ENCODE assay signal across 21 mouse cellular contexts in the genomic region with DNA sequence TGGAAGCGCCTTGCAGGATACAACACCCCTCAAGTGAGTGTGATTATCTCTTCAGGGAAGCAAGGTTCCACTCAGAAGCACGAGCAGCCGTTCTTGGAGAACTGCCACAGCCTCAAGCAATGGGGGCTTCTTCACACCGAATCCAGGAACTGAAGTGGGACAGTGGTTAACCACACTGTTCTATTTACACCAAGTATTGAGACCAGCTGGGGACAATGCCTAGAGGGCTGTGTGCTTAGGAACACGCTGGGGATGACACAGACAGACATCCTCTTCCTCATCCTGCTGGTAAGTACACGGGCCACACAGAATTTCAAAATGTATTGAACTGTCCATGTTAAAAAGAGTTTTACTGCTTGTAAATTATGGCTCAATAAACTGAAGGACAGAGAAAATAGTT.
"Had no signal": no experiment of that assay in that cellular context is flagged by ENCODE, and none has a peak within 500 bp of the region (broad histone marks: within the 10 kb centered on the region; RNA-seq: fewer than 3 reads in every experiment).

No protein-coding gene starts in this region.

- DNase-seq: kidney, adult 18-20 months; kidney, adult 9 months; kidney, postnatal 14 days; left cerebral cortex, postnatal 4 days; liver, postnatal 0 days; lung, embryonic 14.5 days; retina, postnatal 1 day; thymus, postnatal 36 days had no signal

- ATAC-seq: intestine, embryonic 16.5 days; liver, postnatal 0 days; lung, postnatal 0 days; midbrain, embryonic 13.5 days; midbrain, embryonic 16.5 days had no signal

- H3K27me3 ChIP-seq: limb, embryonic 12.5 days; limb, embryonic 15.5 days; midbrain, embryonic 13.5 days; neural tube, embryonic 13.5 days had no signal

- H3K4me3 ChIP-seq: left cerebral cortex, adult 2 months; limb, embryonic 12.5 days; limb, embryonic 15.5 days; midbrain, embryonic 10.5 days; midbrain, embryonic 13.5 days; myocyte; neural tube, embryonic 13.5 days had no signal

- H3K9me3 ChIP-seq: limb, embryonic 15.5 days; midbrain, embryonic 10.5 days; midbrain, embryonic 13.5 days had no signal

- H3K9ac ChIP-seq: limb, embryonic 12.5 days; limb, embryonic 15.5 days; liver, embryonic 14.5 days; liver, postnatal 0 days; lung, embryonic 14.5 days; midbrain, embryonic 13.5 days; neural tube, embryonic 13.5 days had no signal

- H3K27ac ChIP-seq: left cerebral cortex, adult 2 months; limb, embryonic 12.5 days; limb, embryonic 15.5 days; liver, embryonic 14.5 days; midbrain, embryonic 10.5 days; midbrain, embryonic 13.5 days; neural tube, embryonic 13.5 days; stomach, postnatal 0 days had no signal

- H3K4me2 ChIP-seq: limb, embryonic 12.5 days; limb, embryonic 15.5 days; liver, embryonic 11.5 days; lung, embryonic 14.5 days; midbrain, embryonic 13.5 days; neural tube, embryonic 13.5 days had no signal

- H3K4me1 ChIP-seq: limb, embryonic 12.5 days; limb, embryonic 15.5 days had no signal

- H3K36me3 ChIP-seq: limb, embryonic 12.5 days; limb, embryonic 15.5 days; midbrain, embryonic 10.5 days; midbrain, embryonic 13.5 days; neural tube, embryonic 13.5 days had no signal
